Mouse (Mus musculus): ENCODE data around the gene Khdc4.
"Not testable (repeated sequence)": the region's sequence is repeated elsewhere in the genome, so short reads cannot be mapped to it uniquely, and the experiment has no call there.

The Khdc4 gene

GRCm38 (mm10) chr3:88658441-88659127 is 27.0 kb upstream of the Khdc4 start:
- DNase-seq: no peak

- DNase-seq: no peak
Measured at GRCm38 (mm10) chr3:88659798-88660197, 25.8 kb upstream of the Khdc4 start.

GRCm38 (mm10) chr3:88664095-88664494 is 21.5 kb upstream of the Khdc4 start:
- DNase-seq: no peak

- no peak for DNase-seq
Measured at GRCm38 (mm10) chr3:88677399-88677798, 8.2 kb upstream of the Khdc4 start.

GRCm38 (mm10) chr3:88683814-88684213 is 1.8 kb upstream of the Khdc4 start:
- DNase-seq: no peak

GRCm38 (mm10) chr3:88684236-88684979 is 1.2 kb upstream of the Khdc4 start:
- DNase-seq: no peak

GRCm38 (mm10) chr3:88685958-88686451 is 402 bp downstream of the Khdc4 start:
- peak; percentile 58 for DNase-seq

GRCm38 (mm10) chr3:88686734-88687611 is 1.4 kb downstream of the Khdc4 start:
- DNase-seq: no peak

GRCm38 (mm10) chr3:88689079-88689478 is 3.5 kb downstream of the Khdc4 start:
- DNase-seq: no peak

GRCm38 (mm10) chr3:88695545-88695944 is 9.9 kb downstream of the Khdc4 start:
- DNase-seq: no peak

GRCm38 (mm10) chr3:88698051-88698450 is 12.4 kb downstream of the Khdc4 start:
- no peak for DNase-seq

- DNase-seq: no peak
Measured at GRCm38 (mm10) chr3:88698834-88699233, 13.2 kb downstream of the Khdc4 start.

- DNase-seq: no peak
Measured at GRCm38 (mm10) chr3:88700247-88700646, 14.6 kb downstream of the Khdc4 start.

- no peak for DNase-seq
Measured at GRCm38 (mm10) chr3:88701222-88701621, 15.6 kb downstream of the Khdc4 start.

GRCm38 (mm10) chr3:88713709-88714108 is 28.1 kb downstream of the Khdc4 start:
- no peak for DNase-seq

- DNase-seq: no peak
Measured at GRCm38 (mm10) chr3:88714725-88715124, 29.1 kb downstream of the Khdc4 start.

GRCm38 (mm10) chr3:88715716-88716115 is 30.1 kb downstream of the Khdc4 start:
- DNase-seq: not testable (repeated sequence)

- peak; percentile 77 for DNase-seq
Measured at GRCm38 (mm10) chr3:88716399-88717197, 31.0 kb downstream of the Khdc4 start, which contains the start of gene Rit1. Rit1 (plus strand) TSS chr3:88716838.

- DNase-seq: peak; percentile 35
Measured at GRCm38 (mm10) chr3:88717198-88717798, 31.7 kb downstream of the Khdc4 start.

- DNase-seq: no peak
Measured at GRCm38 (mm10) chr3:88717831-88718230, 32.2 kb downstream of the Khdc4 start.

GRCm38 (mm10) chr3:88719098-88719497 is 33.5 kb downstream of the Khdc4 start:
- DNase-seq: no peak

GRCm38 (mm10) chr3:88736556-88736955 is 51.0 kb downstream of the Khdc4 start:
- no peak for DNase-seq
